In the genomic region with DNA sequence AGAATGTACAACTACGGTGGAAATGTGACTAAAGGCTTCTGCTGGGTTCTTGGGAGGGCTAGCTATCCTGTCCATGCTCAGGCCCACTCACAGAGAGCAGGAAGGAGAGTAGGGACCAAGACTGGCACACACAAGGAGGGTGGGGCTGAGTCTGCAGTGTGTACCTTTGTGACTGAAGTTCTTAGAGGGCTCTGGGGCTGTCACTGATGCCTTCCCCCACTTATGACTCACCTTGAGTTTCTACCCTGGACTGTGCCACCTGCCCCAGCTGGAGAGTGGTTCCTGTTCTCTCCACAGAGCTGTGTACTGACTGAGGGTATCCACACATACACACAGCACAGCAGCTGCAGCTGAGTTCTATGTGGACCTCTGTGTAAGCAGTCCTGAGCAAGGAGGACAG, we compare ENCODE assay signal across 23 mouse cellular contexts.
"Had no signal": no experiment of that assay in that cellular context is flagged by ENCODE, and none has a peak within 500 bp of the region (broad histone marks: within the 10 kb centered on the region; RNA-seq: fewer than 3 reads in every experiment).

No protein-coding gene starts in this region.

- H3K9me3 ChIP-seq: heart, embryonic 10.5 days; heart, embryonic 12.5 days; hindbrain, embryonic 12.5 days; intestine, embryonic 15.5 days; limb, embryonic 10.5 days; limb, embryonic 12.5 days had no signal

- H3K4me1 ChIP-seq: heart, embryonic 10.5 days; heart, embryonic 12.5 days; intestine, embryonic 15.5 days; limb, embryonic 10.5 days; limb, embryonic 12.5 days had no signal

- H3K36me3 ChIP-seq: heart, embryonic 10.5 days; heart, embryonic 12.5 days; hindbrain, embryonic 10.5 days; hindbrain, embryonic 12.5 days; intestine, embryonic 15.5 days; limb, embryonic 10.5 days; limb, embryonic 12.5 days had no signal

- H3K9ac ChIP-seq: heart, embryonic 12.5 days; hindbrain, embryonic 12.5 days; hindbrain, embryonic 14.5 days; intestine, embryonic 15.5 days; limb, embryonic 12.5 days had no signal

- H3K4me3 ChIP-seq: heart, embryonic 10.5 days; heart, embryonic 12.5 days; hindbrain, embryonic 10.5 days; hindbrain, embryonic 12.5 days; intestine, embryonic 15.5 days; layer of hippocampus, adult 2 months; left cerebral cortex, adult 2 months; limb, embryonic 10.5 days; limb, embryonic 12.5 days had no signal

- H3K27ac ChIP-seq: heart, embryonic 10.5 days; hindbrain, embryonic 10.5 days; hindbrain, embryonic 12.5 days; hindbrain, embryonic 14.5 days; intestine, embryonic 15.5 days; layer of hippocampus, adult 2 months; left cerebral cortex, adult 2 months; limb, embryonic 10.5 days; limb, embryonic 12.5 days had no signal

- ATAC-seq: hindbrain, embryonic 16.5 days; inflammation-experienced regulatory T-cells, adult 6 months; intestine, embryonic 15.5 days; intestine, postnatal 0 days had no signal

- H3K4me2 ChIP-seq: heart, embryonic 12.5 days; hindbrain, embryonic 12.5 days; hindbrain, embryonic 14.5 days; intestine, embryonic 15.5 days; limb, embryonic 12.5 days had no signal

- H3K27me3 ChIP-seq: heart, embryonic 12.5 days; hindbrain, embryonic 12.5 days; intestine, embryonic 15.5 days; limb, embryonic 12.5 days had no signal

- DNase-seq: gastrocnemius, postnatal 25 days; heart, adult 18-20 months; heart, postnatal 10 days; heart, postnatal 4 days; kidney, adult 18-20 months; kidney, adult 8-10 months; kidney, postnatal 10 days; kidney, postnatal 25 days; kidney, postnatal 4 days; liver had no signal
